Mouse (Mus musculus): Measurements from ENCODE around the gene Esm1.
A peak's percentile ranks its signal among the peaks of the same experiment; 100 is the strongest.
"Not testable (repeated sequence)": the region's sequence is repeated elsewhere in the genome, so short reads cannot be mapped to it uniquely, and the experiment has no call there.

The Esm1 gene

GRCm38 (mm10) chr13:113227666-113228463, 18.4 kb downstream of the Esm1 start:
- DNase-seq (ENCODE audit: low spot score): no peak

- DNase-seq (ENCODE audit: low spot score): no peak
Observed at GRCm38 (mm10) chr13:113242129-113242528, 32.7 kb downstream of the Esm1 start.

- no peak for DNase-seq (ENCODE audit: low spot score)
Observed at GRCm38 (mm10) chr13:113245025-113245424, 35.6 kb downstream of the Esm1 start.

GRCm38 (mm10) chr13:113252580-113252979, 43.1 kb downstream of the Esm1 start:
- DNase-seq (ENCODE audit: low spot score): not testable (repeated sequence)

DNA sequence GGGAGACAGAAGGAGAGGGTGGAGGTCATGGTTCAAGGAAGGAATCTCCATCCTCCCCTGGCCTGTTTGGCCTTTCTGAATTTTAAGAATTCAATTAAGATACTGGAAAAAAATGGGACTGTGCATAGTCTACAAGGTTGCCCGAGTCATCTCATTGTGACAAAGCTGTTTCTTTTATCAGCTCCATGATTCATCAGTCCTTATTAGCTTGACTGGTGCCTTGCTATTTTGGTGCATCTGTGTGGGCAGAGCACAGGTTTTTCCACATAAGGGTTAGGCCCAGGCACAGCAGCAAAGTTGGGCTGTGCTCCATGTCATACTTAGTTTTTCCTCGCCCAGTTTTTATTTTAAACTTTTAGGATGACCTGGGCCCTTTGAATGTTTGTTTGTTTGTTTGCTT, 47.3 kb downstream of the Esm1 start:
- no peak for DNase-seq (ENCODE audit: low spot score)

DNA sequence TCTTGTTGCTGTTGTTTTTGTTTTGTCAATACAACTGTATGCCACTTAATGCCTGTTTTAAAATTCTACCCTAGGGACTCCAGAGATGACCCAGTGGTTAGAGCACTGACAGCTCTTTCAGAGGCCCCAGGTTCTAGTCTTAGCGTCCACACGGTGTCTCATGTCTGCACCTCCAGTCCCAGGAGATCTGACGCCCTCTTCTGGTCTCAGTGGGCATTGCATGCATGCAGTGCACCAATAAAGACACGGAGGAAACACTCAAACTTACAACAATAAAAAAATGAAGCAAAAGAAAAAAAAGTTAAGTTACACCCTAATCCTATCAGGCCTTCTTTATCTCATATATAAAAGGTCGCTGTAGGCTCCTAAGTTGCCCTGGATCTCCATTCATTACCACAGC, 47.7 kb downstream of the Esm1 start:
- no peak for DNase-seq (ENCODE audit: low spot score)

DNA sequence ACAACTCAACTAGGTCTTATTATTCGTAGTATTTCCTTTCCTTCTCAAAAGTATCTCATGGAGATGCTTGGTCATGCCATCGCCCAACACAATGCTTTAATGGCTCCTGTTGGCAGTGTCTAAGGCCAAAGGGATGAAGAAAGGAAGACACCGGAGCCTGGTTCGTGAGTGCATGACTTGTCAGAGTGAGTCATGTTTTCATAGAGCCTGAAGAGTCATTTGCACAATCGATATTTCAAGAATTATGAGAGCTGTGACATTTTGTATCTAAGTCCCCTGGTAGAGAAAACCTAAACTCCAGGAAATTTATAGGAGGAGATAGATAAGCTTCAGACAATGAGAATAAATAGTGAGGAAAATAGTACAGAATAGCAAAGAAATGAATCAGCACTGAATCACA, 49.8 kb downstream of the Esm1 start:
- DNase-seq (ENCODE audit: low spot score): no peak

GRCm38 (mm10) chr13:113262822-113263221, 53.4 kb downstream of the Esm1 start:
- no peak for DNase-seq (ENCODE audit: low spot score)

DNA sequence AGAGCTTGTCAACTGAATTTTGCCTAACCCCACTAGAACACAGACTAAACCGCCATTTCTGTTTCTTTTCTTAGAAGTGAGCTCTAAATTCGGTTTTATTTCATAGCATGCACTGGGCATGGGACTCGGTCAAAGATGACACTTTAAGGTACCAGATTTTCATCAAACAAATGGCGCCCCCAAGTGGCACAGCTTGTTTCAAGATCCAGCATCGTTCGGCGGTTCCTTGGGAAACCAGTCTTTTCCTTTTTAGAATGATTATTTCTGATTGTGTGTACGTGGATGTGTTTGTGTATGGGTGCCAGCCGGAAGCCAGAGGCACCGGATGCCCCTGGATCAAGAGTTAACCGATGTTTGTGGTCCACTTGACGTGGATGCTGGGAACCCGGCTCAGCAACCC, 55.8 kb downstream of the Esm1 start:
- no peak for DNase-seq (ENCODE audit: low spot score)

GRCm38 (mm10) chr13:113266495-113266951, 57.1 kb downstream of the Esm1 start:
- peak; percentile 21 for DNase-seq (ENCODE audit: low spot score)

DNA sequence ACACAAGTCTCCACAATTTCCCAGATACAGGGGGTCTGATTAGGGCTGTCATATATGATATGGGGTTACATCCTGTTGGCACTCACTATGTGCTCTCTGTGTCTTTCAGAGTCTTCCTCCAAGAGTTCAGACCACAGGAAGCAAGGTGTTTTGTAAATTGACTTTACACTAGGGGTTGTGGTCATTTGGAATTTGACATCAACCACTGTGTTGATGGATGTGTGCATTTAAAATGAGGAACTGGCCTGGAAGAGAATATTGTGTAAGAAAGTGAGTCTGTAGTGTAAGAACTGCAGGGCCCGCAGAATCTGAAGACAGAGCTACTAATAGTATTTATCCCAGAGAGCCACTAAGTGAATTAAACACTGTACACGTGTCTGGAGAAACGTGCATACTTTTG, 57.7 kb downstream of the Esm1 start:
- DNase-seq (ENCODE audit: low spot score): no peak

Data from spleen, adult 12 weeks (tissue).